Mouse (Mus musculus) liver, embryonic 14.5 days (tissue): ENCODE measurements around the gene Slc25a25.

Experiments
- CTCF ChIP-seq: IDR thresholded peaks from 2 replicates; pipeline ENCODE4 v1.5.1; 2016; ENCODE audit warnings: antibody characterized with exemption, low read depth, control low read depth
- EP300 ChIP-seq: IDR thresholded peaks from 2 replicates; pipeline ENCODE4 v1.6.1; 2016; ENCODE audit warnings: antibody characterized with exemption, low read depth

DNA sequence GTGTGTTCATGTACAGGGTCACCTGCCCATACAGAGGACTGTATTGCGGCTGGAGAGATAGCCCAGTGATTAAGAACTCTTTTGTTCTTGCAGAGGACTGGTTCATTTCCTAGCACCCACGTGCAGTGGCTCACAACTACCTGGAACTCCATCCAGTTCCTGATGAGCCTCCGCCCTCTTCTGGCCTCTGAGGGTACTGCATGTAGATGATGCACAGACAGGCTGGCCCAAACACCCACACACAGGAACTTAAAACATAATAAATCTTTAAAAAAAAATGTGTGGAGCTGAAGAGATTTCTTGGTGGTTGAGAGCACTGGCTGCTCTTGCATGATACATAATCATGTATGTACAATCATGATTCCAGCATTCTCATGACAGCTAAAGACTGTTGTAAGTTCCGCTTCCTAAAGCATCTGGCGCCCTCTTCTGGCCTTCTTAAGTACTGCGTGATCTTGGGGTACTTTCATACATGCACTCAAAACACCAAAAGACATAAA lies 35.9 kb upstream of the Slc25a25 start:
- TF ChIP-seq CTCF = peak; percentile 92
- TF ChIP-seq EP300 = no peak
